In the genomic region with DNA sequence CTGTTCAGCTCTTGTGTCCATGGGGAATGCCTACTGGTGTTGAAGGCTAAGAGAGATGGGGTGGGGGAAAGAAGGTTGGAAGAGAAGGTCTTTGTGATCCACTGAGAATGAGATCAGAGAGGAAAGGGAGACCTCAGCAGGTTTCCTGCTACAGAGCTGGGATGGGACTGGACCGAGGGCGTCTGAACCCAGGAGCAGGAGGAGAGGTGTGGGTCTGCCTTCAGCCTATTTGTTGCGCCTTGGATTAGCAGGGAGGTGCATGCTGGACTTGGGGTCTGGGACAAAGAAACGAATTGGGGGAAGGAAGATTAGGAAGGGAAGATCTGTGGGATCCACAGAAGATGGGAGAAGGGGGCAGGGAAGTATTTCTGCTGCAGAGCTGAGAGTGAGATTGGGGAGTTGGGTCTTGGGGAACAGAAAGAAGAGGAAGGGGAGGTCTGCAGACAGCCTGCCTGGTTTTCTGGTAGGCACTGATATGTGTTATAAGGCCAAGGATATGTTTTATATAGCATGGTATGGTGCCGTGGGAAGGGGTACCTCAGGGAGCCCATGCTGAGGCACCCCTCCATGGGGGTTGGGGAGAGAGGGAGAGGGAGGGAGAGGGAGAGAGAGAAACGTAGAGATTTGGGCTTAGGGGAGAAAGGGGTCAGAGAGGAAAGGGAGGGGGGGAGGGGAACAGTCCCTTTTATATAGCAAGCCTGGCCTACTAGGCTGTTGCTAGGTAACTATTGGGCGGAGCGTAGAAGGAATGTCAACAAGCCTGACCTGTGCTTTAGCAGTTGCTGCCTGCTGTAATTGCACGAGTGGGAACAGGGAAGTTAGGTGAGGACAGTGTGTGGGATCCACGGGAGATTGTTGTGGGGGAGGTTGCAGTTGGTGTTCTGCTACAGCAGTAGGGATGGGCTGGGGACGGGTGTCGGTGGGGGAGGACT, we compare ENCODE assay signal across 10 mouse cellular contexts. TPM values are rescaled to one million over a fixed set of nuclear protein-coding genes. Genes with fewer than 3 reads are reported as not detected.
DNase-seq lines count a peak whose midpoint lies in the region; ATAC-seq and TF ChIP-seq lines count a peak whose summit lies in the region.
"Had no signal": no experiment of that assay in that cellular context is flagged by ENCODE, and none has a peak within 500 bp of the region (broad histone marks: within the 10 kb centered on the region; RNA-seq: fewer than 3 reads in every experiment).

No protein-coding gene starts in this region.

- H3K4me1 ChIP-seq in lung, embryonic 15.5 days: no peaks in the 10 kb centered on the region
- peaks cover 6% of the 10 kb centered on the region; the same call in 1 of the 2 replicates for H3K4me1 ChIP-seq in forebrain, embryonic 14.5 days (ENCODE audit: control insufficient read depth, insufficient read depth, low read length)
- no peaks in the 10 kb centered on the region for H3K4me1 ChIP-seq in lung, postnatal 0 days (ENCODE audit: insufficient read depth, low read depth, low read length)
- 0 out of 2 replicates have a peak, but pooled peaks cover 2% of the 10 kb centered on the region for H3K4me1 ChIP-seq in stomach, embryonic 16.5 days (ENCODE audit: control insufficient read depth, insufficient read depth, low read length)

- no peak overlapping the region for H3K4me3 ChIP-seq in lung, embryonic 15.5 days
- H3K4me3 ChIP-seq in forebrain, embryonic 14.5 days (ENCODE audit: low read depth, low read length): no peak overlapping the region
- no peak overlapping the region for H3K4me3 ChIP-seq in lung, postnatal 0 days (ENCODE audit: low read depth, low read length)
- H3K4me3 ChIP-seq in stomach, embryonic 16.5 days (replicated peaks; ENCODE audit: low read length): no peak overlapping the region

- no peaks in the 10 kb centered on the region for H3K9me3 ChIP-seq in lung, embryonic 15.5 days
- no peaks in the 10 kb centered on the region for H3K9me3 ChIP-seq in forebrain, embryonic 14.5 days (replicated peaks; ENCODE audit: control insufficient read depth, low read length)
- no peaks in the 10 kb centered on the region for H3K9me3 ChIP-seq in lung, postnatal 0 days (ENCODE audit: low read length)
- H3K9me3 ChIP-seq in stomach, embryonic 16.5 days (replicated peaks; ENCODE audit: control insufficient read depth, low read length): no peaks in the 10 kb centered on the region

- H3K27ac ChIP-seq in lung, embryonic 15.5 days: no peak overlapping the region
- H3K27ac ChIP-seq in forebrain, embryonic 14.5 days (ENCODE audit: low read depth, low read length): no peak overlapping the region
- no peak overlapping the region for H3K27ac ChIP-seq in lung, postnatal 0 days (ENCODE audit: low read length)
- H3K27ac ChIP-seq in stomach, embryonic 16.5 days (ENCODE audit: low read length): no peak overlapping the region
- H3K27ac ChIP-seq: macrophage had no signal

- peak; percentile 62; the same call in 1 of the 2 replicates for ATAC-seq in lung, embryonic 15.5 days (ENCODE audit: borderline replicate concordance, extremely low read depth, low FRiP score, low TSS enrichment)
- peak; percentile 80 for ATAC-seq in forebrain, embryonic 14.5 days
- peak; percentile 78 for ATAC-seq in lung, postnatal 0 days
- peak; percentile 83; the same call in 1 of the 2 replicates for ATAC-seq in stomach, embryonic 16.5 days (ENCODE audit: insufficient read depth, low FRiP score)
- ATAC-seq: Patski had no signal

- H3K9ac ChIP-seq in lung, embryonic 15.5 days: no peak overlapping the region
- H3K9ac ChIP-seq in forebrain, embryonic 14.5 days (ENCODE audit: low read length): no peak overlapping the region
- no peak overlapping the region for H3K9ac ChIP-seq in lung, postnatal 0 days (replicated peaks; ENCODE audit: low read depth)
- no peak overlapping the region for H3K9ac ChIP-seq in stomach, embryonic 16.5 days (ENCODE audit: low read length)

- TF ChIP-seq EP300 in lung, postnatal 0 days (IDR thresholded peaks at IDR 0.05): no peak

- H3K27me3 ChIP-seq in lung, embryonic 15.5 days: no peaks in the 10 kb centered on the region
- H3K27me3 ChIP-seq in forebrain, embryonic 14.5 days (replicated peaks; ENCODE audit: control insufficient read depth, insufficient read depth, low read length): no peaks in the 10 kb centered on the region
- no peaks in the 10 kb centered on the region for H3K27me3 ChIP-seq in lung, postnatal 0 days (replicated peaks; ENCODE audit: insufficient read depth, low read length)
- no peaks in the 10 kb centered on the region for H3K27me3 ChIP-seq in stomach, embryonic 16.5 days (ENCODE audit: control insufficient read depth, insufficient read depth, low read length)

- 25% methylated on average over 12 of the region's 12 CpGs for WGBS in lung, embryonic 15.5 days
- 14% methylated on average over 12 of the region's 12 CpGs for WGBS in forebrain, embryonic 14.5 days
- WGBS in lung, postnatal 0 days: 28% methylated on average over 12 of the region's 12 CpGs
- 34% methylated on average over 12 of the region's 12 CpGs for WGBS in stomach, embryonic 16.5 days

- TF ChIP-seq CTCF in lung, postnatal 0 days (IDR thresholded peaks at IDR 0.05): no peak

- H3K4me2 ChIP-seq in lung, embryonic 15.5 days: peak overlapping the region; percentile 26
- peak overlapping the region; percentile 23; the same call in 1 of the 2 replicates for H3K4me2 ChIP-seq in forebrain, embryonic 14.5 days (ENCODE audit: low read length)
- peak overlapping the region; percentile 17 for H3K4me2 ChIP-seq in lung, postnatal 0 days (replicated peaks; ENCODE audit: low read depth, low read length)
- H3K4me2 ChIP-seq in stomach, embryonic 16.5 days (ENCODE audit: low read depth, low read length): peak overlapping the region; percentile 32; the same call in 1 of the 2 replicates

- DNase-seq in lung, postnatal 4 days: no peak
- peak; percentile 72 for DNase-seq in forebrain, embryonic 14.5 days (ENCODE audit: low spot score)
- peak; percentile 54 for DNase-seq in lung, postnatal 0 days (ENCODE audit: low spot score)
- DNase-seq in spleen, adult 18-20 months: no peak
- no peak for DNase-seq in Muller cell, postnatal 12 days (ENCODE audit: inconsistent ontology term)
- DNase-seq in thymus, adult 18-20 months: no peak

- no peaks in the 10 kb centered on the region for H3K36me3 ChIP-seq in lung, embryonic 15.5 days
- H3K36me3 ChIP-seq in forebrain, embryonic 14.5 days (ENCODE audit: control insufficient read depth, insufficient read depth, low read length): no peaks in the 10 kb centered on the region
- no peaks in the 10 kb centered on the region for H3K36me3 ChIP-seq in lung, postnatal 0 days (ENCODE audit: insufficient read depth, low read length)
- H3K36me3 ChIP-seq in stomach, embryonic 16.5 days (ENCODE audit: control insufficient read depth, insufficient read depth, low read length): no peaks in the 10 kb centered on the region

RNA-seq across cellular contexts. Expression of gene Fry, which starts 38.3 kb away (rescaled TPM):
- 6.9 and 7.1 TPM in 2 replicates for polyA plus RNA-seq in lung, embryonic 15.5 days (2015; fragmentation: Nextera tagmentation; extraction: Ambion mirVana)
- polyA plus RNA-seq in forebrain, embryonic 14.5 days (2014; fragmentation: Nextera tagmentation; extraction: Ambion mirVana): 27.4 and 38.9 TPM in 2 replicates
- polyA plus RNA-seq in lung, postnatal 0 days (2015; fragmentation: Nextera tagmentation; extraction: Ambion mirVana): 17.2 and 20.8 TPM in 2 replicates
- polyA plus RNA-seq in stomach, embryonic 16.5 days (2015; fragmentation: Nextera tagmentation; extraction: Ambion mirVana): 10.8 TPM in 2 replicates

Comparison
In these comparisons a context has a peak if more than half of its experiments do, and no peak if none do; other contexts are left out.
1. DNase-seq: peak in forebrain, embryonic 14.5 days (single experiment) and lung, postnatal 0 days (single experiment); none in lung, postnatal 4 days (0 of 2), spleen, adult 18-20 months (0 of 2), Muller cell, postnatal 12 days (single experiment) and thymus, adult 18-20 months (0 of 2).
2. Peak in every context shown above with its lines, with median percentiles within 50 percentile points of each other: ATAC-seq and H3K4me2 ChIP-seq.